Mouse (Mus musculus): ENCODE results near the gene Yif1a. TPM values are rescaled to one million over a fixed set of nuclear protein-coding genes. Genes with fewer than 3 reads are reported as not detected.

Yif1a gene
- polyA plus RNA-seq, 2 experiments = 37.0 to 60.0 TPM

- WGBS (ENCODE audit: insufficient replicate concordance) = 45% methylated on average over 7 of the region's 7 CpGs
- Histone ChIP-seq H3K27ac (no peak overlapping the region), H3K9me3 (ENCODE audit: control insufficient read depth, low read length) (no peaks in the 10 kb centered on the region), H3K9ac (replicated peaks) (no peak overlapping the region), H3K27me3 (ENCODE audit: control insufficient read depth, insufficient read depth, low read length) (no peaks in the 10 kb centered on the region), H3K4me3 (ENCODE audit: insufficient read depth in 1 of 2, low read depth in 2 of 2, low read length in 2 of 2) (no peak overlapping the region), H3K36me3 (replicated peaks; ENCODE audit: control insufficient read depth, insufficient read depth, low read depth) (no peaks in the 10 kb centered on the region), H3K4me2 (ENCODE audit: low read depth) (no peak overlapping the region), H3K4me1 (replicated peaks; ENCODE audit: control insufficient read depth in 2 of 2, insufficient read depth in 2 of 2, low read length in 1 of 2) (no peaks in the 10 kb centered on the region)
- ATAC-seq (ENCODE audit: insufficient read depth) (no peak), DNase-seq (ENCODE audit: low read depth in 3 of 3, low spot score in 3 of 3) (no peak)
- TF ChIP-seq CTCF (IDR thresholded peaks at IDR 0.05; ENCODE audit: low read depth) = no peak
- TF ChIP-seq EP300 (IDR thresholded peaks at IDR 0.05; ENCODE audit: low read depth) = no peak
Observed at GRCm38 (mm10) chr19:5124055-5124614, 35.8 kb downstream of the Yif1a start.

GRCm38 (mm10) chr19:5129770-5130169, 41.4 kb downstream of the Yif1a start:
- TF ChIP-seq CTCF (IDR thresholded peaks at IDR 0.05; ENCODE audit: low read depth) (peak; percentile 47), EP300 (IDR thresholded peaks at IDR 0.05; ENCODE audit: low read depth) (no peak)
- H3K4me2 ChIP-seq (ENCODE audit: low read depth) = no peak overlapping the region
- H3K36me3 ChIP-seq (replicated peaks; ENCODE audit: control insufficient read depth, insufficient read depth, low read depth) = no peaks in the 10 kb centered on the region
- no peak overlapping the region for H3K27ac ChIP-seq
- H3K27me3 ChIP-seq (ENCODE audit: control insufficient read depth, insufficient read depth, low read length) = no peaks in the 10 kb centered on the region
- no peak overlapping the region for H3K9ac ChIP-seq (replicated peaks)
- ATAC-seq (ENCODE audit: insufficient read depth) (no peak), DNase-seq (ENCODE audit: low read depth in 3 of 3, low spot score in 3 of 3) (no peak)
- H3K4me1 ChIP-seq (replicated peaks; ENCODE audit: control insufficient read depth in 2 of 2, insufficient read depth in 2 of 2, low read length in 1 of 2) = no peaks in the 10 kb centered on the region
- H3K9me3 ChIP-seq (ENCODE audit: control insufficient read depth, low read length) = no peaks in the 10 kb centered on the region
- 36% methylated on average over 1 of the region's 1 CpGs for WGBS (ENCODE audit: insufficient replicate concordance)
- no peak overlapping the region for H3K4me3 ChIP-seq (ENCODE audit: insufficient read depth in 1 of 2, low read depth in 2 of 2, low read length in 2 of 2)

DNA sequence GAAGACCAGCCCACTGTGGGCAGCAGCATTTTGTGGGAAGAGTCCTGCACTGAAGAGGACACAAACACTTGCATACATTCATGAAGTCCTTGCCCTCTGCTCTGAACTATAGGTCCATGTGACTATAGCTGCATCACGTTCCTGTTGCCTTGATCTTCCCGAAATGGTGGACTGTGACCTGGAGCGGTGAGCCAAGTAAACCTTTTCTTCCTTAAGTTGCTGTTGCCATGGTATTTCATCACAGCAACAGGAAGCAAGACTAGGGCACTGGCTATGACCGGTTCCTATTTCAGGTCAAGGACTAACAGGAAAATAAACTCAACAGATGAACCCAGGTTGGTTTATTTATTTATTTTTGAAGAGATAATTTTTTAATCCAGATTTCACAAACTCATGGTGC, 42.9 kb downstream of the Yif1a start:
- H3K9me3 ChIP-seq (ENCODE audit: control insufficient read depth, low read length) = no peaks in the 10 kb centered on the region
- no peak for ATAC-seq (ENCODE audit: insufficient read depth)
- no peak overlapping the region for H3K4me2 ChIP-seq (ENCODE audit: low read depth)
- H3K9ac ChIP-seq (replicated peaks) = no peak overlapping the region
- no peaks in the 10 kb centered on the region for H3K27me3 ChIP-seq (ENCODE audit: control insufficient read depth, insufficient read depth, low read length)
- no peaks in the 10 kb centered on the region for H3K36me3 ChIP-seq (replicated peaks; ENCODE audit: control insufficient read depth, insufficient read depth, low read depth)
- no peak for TF ChIP-seq EP300 (IDR thresholded peaks at IDR 0.05; ENCODE audit: low read depth)
- no peak for TF ChIP-seq CTCF (IDR thresholded peaks at IDR 0.05; ENCODE audit: low read depth)
- no peak overlapping the region for H3K4me3 ChIP-seq (ENCODE audit: insufficient read depth in 1 of 2, low read depth in 2 of 2, low read length in 2 of 2)
- no peaks in the 10 kb centered on the region for H3K4me1 ChIP-seq (replicated peaks; ENCODE audit: control insufficient read depth in 2 of 2, insufficient read depth in 2 of 2, low read length in 1 of 2)
- no peak overlapping the region for H3K27ac ChIP-seq
- DNase-seq (ENCODE audit: low read depth in 3 of 3, low spot score in 3 of 3) = no peak
- 49% methylated on average over 4 of the region's 4 CpGs for WGBS (ENCODE audit: insufficient replicate concordance)

DNA sequence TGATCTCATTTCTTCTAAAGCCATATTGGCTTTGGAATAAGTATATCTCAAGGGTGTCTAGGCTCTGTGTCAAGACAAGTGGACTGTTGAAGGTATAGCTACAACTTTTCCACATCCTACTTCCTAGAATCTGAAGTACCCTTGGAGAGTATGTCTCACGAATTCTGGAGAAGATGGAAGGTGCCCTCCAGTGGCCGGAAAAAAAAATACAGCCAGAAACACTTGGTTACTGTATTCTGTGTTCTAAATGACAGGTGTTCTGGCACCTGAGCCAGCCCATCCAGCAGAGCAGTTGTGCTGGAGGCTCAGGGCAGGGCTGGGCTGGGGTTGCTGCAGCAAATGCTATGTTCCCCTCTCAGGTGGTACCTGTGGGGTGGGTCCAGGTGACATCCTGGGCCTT, 51.3 kb downstream of the Yif1a start:
- 7% methylated on average over 2 of the region's 2 CpGs for WGBS (ENCODE audit: insufficient replicate concordance)
- Histone ChIP-seq H3K4me3 (ENCODE audit: insufficient read depth in 1 of 2, low read depth in 2 of 2, low read length in 2 of 2) (no peak overlapping the region), H3K27ac (no peak overlapping the region), H3K4me1 (replicated peaks; ENCODE audit: control insufficient read depth in 2 of 2, insufficient read depth in 2 of 2, low read length in 1 of 2) (no peaks in the 10 kb centered on the region), H3K9me3 (ENCODE audit: control insufficient read depth, low read length) (no peaks in the 10 kb centered on the region), H3K27me3 (ENCODE audit: control insufficient read depth, insufficient read depth, low read length) (no peaks in the 10 kb centered on the region), H3K9ac (replicated peaks) (no peak overlapping the region), H3K36me3 (replicated peaks; ENCODE audit: control insufficient read depth, insufficient read depth, low read depth) (no peaks in the 10 kb centered on the region), H3K4me2 (ENCODE audit: low read depth) (no peak overlapping the region)
- TF ChIP-seq CTCF (IDR thresholded peaks at IDR 0.05; ENCODE audit: low read depth) (peak; percentile 62), EP300 (IDR thresholded peaks at IDR 0.05; ENCODE audit: low read depth) (no peak)
- ATAC-seq (ENCODE audit: insufficient read depth) (no peak), DNase-seq (ENCODE audit: low read depth in 3 of 3, low spot score in 3 of 3) (peak in 1 of 3 experiments; percentile 32)

Other genes with a start within 250 kb of the Yif1a start
- gene Ccs, start 249.2 kb upstream of the Yif1a start, polyA plus RNA-seq (2012; rRNA removed) = 24.0 and 38.1 TPM in 2 replicates
- 35.4 and 41.2 TPM in 2 replicates for gene Ccs, start 249.2 kb upstream of the Yif1a start, polyA plus RNA-seq (2014; fragmentation: Nextera tagmentation; extraction: Ambion mirVana)
- gene Ccdc87, start 249.2 kb upstream of the Yif1a start, polyA plus RNA-seq (2012; rRNA removed) = 0.01 and 0.02 TPM in 2 replicates
- gene Ccdc87, start 249.2 kb upstream of the Yif1a start, polyA plus RNA-seq (2014; fragmentation: Nextera tagmentation; extraction: Ambion mirVana) = not detected in 2 replicates
- 18.5 and 20.8 TPM in 2 replicates for gene Ctsf, start 233.4 kb upstream of the Yif1a start, polyA plus RNA-seq (2012; rRNA removed)
- 30.6 and 32.8 TPM in 2 replicates for gene Ctsf, start 233.4 kb upstream of the Yif1a start, polyA plus RNA-seq (2014; fragmentation: Nextera tagmentation; extraction: Ambion mirVana)
- 0.18 and 0.33 TPM in 2 replicates for gene Actn3, start 210.6 kb upstream of the Yif1a start, polyA plus RNA-seq (2012; rRNA removed)
- 0.28 TPM in 2 replicates for gene Actn3, start 210.6 kb upstream of the Yif1a start, polyA plus RNA-seq (2014; fragmentation: Nextera tagmentation; extraction: Ambion mirVana)
- 16.5 and 17.2 TPM in 2 replicates for gene Zdhhc24, start 209.9 kb upstream of the Yif1a start, polyA plus RNA-seq (2012; rRNA removed)
- 6.8 and 6.9 TPM in 2 replicates for gene Zdhhc24, start 209.9 kb upstream of the Yif1a start, polyA plus RNA-seq (2014; fragmentation: Nextera tagmentation; extraction: Ambion mirVana)
- 1.2 TPM in 2 replicates for gene Bbs1, start 181.9 kb upstream of the Yif1a start, polyA plus RNA-seq (2012; rRNA removed)
- 0.27 and 0.82 TPM in 2 replicates for gene Bbs1, start 181.9 kb upstream of the Yif1a start, polyA plus RNA-seq (2014; fragmentation: Nextera tagmentation; extraction: Ambion mirVana)
- gene Dpp3, start 160.3 kb upstream of the Yif1a start, polyA plus RNA-seq (2012; rRNA removed) = 22.4 and 28.0 TPM in 2 replicates
- gene Dpp3, start 160.3 kb upstream of the Yif1a start, polyA plus RNA-seq (2014; fragmentation: Nextera tagmentation; extraction: Ambion mirVana) = 37.0 and 39.9 TPM in 2 replicates
- 0.03 and 0.06 TPM in 2 replicates for gene Peli3, start 145.4 kb upstream of the Yif1a start, polyA plus RNA-seq (2012; rRNA removed)
- gene Peli3, start 145.4 kb upstream of the Yif1a start, polyA plus RNA-seq (2014; fragmentation: Nextera tagmentation; extraction: Ambion mirVana) = 0.24 TPM in 1 of 2 replicates, not detected in the other
- gene Mrpl11, start 126.4 kb upstream of the Yif1a start, polyA plus RNA-seq (2012; rRNA removed) = 17.8 and 31.8 TPM in 2 replicates
- 64.7 and 66.2 TPM in 2 replicates for gene Mrpl11, start 126.4 kb upstream of the Yif1a start, polyA plus RNA-seq (2014; fragmentation: Nextera tagmentation; extraction: Ambion mirVana)
- gene Npas4, start 98.2 kb upstream of the Yif1a start, polyA plus RNA-seq (2012; rRNA removed) = 0.11 and 0.12 TPM in 2 replicates
- not detected in 2 replicates for gene Npas4, start 98.2 kb upstream of the Yif1a start, polyA plus RNA-seq (2014; fragmentation: Nextera tagmentation; extraction: Ambion mirVana)
- 2.5 and 3.8 TPM in 2 replicates for gene Slc29a2, start 64.7 kb upstream of the Yif1a start, polyA plus RNA-seq (2012; rRNA removed)
- 0.76 and 0.96 TPM in 2 replicates for gene Slc29a2, start 64.7 kb upstream of the Yif1a start, polyA plus RNA-seq (2014; fragmentation: Nextera tagmentation; extraction: Ambion mirVana)
- 3.4 and 4.2 TPM in 2 replicates for gene B4gat1, start 49.7 kb upstream of the Yif1a start, polyA plus RNA-seq (2012; rRNA removed)
- 6.5 TPM in 2 replicates for gene B4gat1, start 49.7 kb upstream of the Yif1a start, polyA plus RNA-seq (2014; fragmentation: Nextera tagmentation; extraction: Ambion mirVana)
- gene AC124502.3, start 49.6 kb upstream of the Yif1a start, polyA plus RNA-seq (2012; rRNA removed) = 0.19 and 0.29 TPM in 2 replicates
- gene AC124502.3, start 49.6 kb upstream of the Yif1a start, polyA plus RNA-seq (2014; fragmentation: Nextera tagmentation; extraction: Ambion mirVana) = 0.13 and 0.59 TPM in 2 replicates
- gene Brms1, start 47.2 kb upstream of the Yif1a start, polyA plus RNA-seq (2012; rRNA removed) = 17.3 and 19.9 TPM in 2 replicates
- gene Brms1, start 47.2 kb upstream of the Yif1a start, polyA plus RNA-seq (2014; fragmentation: Nextera tagmentation; extraction: Ambion mirVana) = 24.5 and 26.4 TPM in 2 replicates
- 0.42 and 0.54 TPM in 2 replicates for gene Rin1, start 38.1 kb upstream of the Yif1a start, polyA plus RNA-seq (2012; rRNA removed)
- 0.13 and 0.28 TPM in 2 replicates for gene Rin1, start 38.1 kb upstream of the Yif1a start, polyA plus RNA-seq (2014; fragmentation: Nextera tagmentation; extraction: Ambion mirVana)
- 1.7 and 2.0 TPM in 2 replicates for gene Cd248, start 20.5 kb upstream of the Yif1a start, polyA plus RNA-seq (2012; rRNA removed)
- 2.8 and 3.4 TPM in 2 replicates for gene Cd248, start 20.5 kb upstream of the Yif1a start, polyA plus RNA-seq (2014; fragmentation: Nextera tagmentation; extraction: Ambion mirVana)
- 0.18 and 0.21 TPM in 2 replicates for gene Tmem151a, start 3.0 kb upstream of the Yif1a start, polyA plus RNA-seq (2012; rRNA removed)
- gene Tmem151a, start 3.0 kb upstream of the Yif1a start, polyA plus RNA-seq (2014; fragmentation: Nextera tagmentation; extraction: Ambion mirVana) = 0.25 and 0.28 TPM in 2 replicates
- 0.63 and 1.0 TPM in 2 replicates for gene Cnih2, start 10.0 kb downstream of the Yif1a start, polyA plus RNA-seq (2012; rRNA removed)
- gene Cnih2, start 10.0 kb downstream of the Yif1a start, polyA plus RNA-seq (2014; fragmentation: Nextera tagmentation; extraction: Ambion mirVana) = 0.50 and 0.73 TPM in 2 replicates
- gene Rab1b, start 18.5 kb downstream of the Yif1a start, polyA plus RNA-seq (2012; rRNA removed) = 50.6 and 58.8 TPM in 2 replicates
- gene Rab1b, start 18.5 kb downstream of the Yif1a start, polyA plus RNA-seq (2014; fragmentation: Nextera tagmentation; extraction: Ambion mirVana) = 76.2 and 84.8 TPM in 2 replicates
- 2.3 and 3.5 TPM in 2 replicates for gene Klc2, start 30.0 kb downstream of the Yif1a start, polyA plus RNA-seq (2012; rRNA removed)
- 1.3 and 1.6 TPM in 2 replicates for gene Klc2, start 30.0 kb downstream of the Yif1a start, polyA plus RNA-seq (2014; fragmentation: Nextera tagmentation; extraction: Ambion mirVana)
- gene Pacs1, start 184.6 kb downstream of the Yif1a start, polyA plus RNA-seq (2012; rRNA removed) = 8.3 and 10.5 TPM in 2 replicates
- gene Pacs1, start 184.6 kb downstream of the Yif1a start, polyA plus RNA-seq (2014; fragmentation: Nextera tagmentation; extraction: Ambion mirVana) = 8.2 and 9.9 TPM in 2 replicates
- 45.0 and 52.5 TPM in 2 replicates for gene Sf3b2, start 206.9 kb downstream of the Yif1a start, polyA plus RNA-seq (2012; rRNA removed)
- gene Sf3b2, start 206.9 kb downstream of the Yif1a start, polyA plus RNA-seq (2014; fragmentation: Nextera tagmentation; extraction: Ambion mirVana) = 98.4 and 116 TPM in 2 replicates
- 0.03 and 0.08 TPM in 2 replicates for gene Gal3st3, start 209.8 kb downstream of the Yif1a start, polyA plus RNA-seq (2012; rRNA removed)
- 0.04 TPM in 1 of 2 replicates, not detected in the other for gene Gal3st3, start 209.8 kb downstream of the Yif1a start, polyA plus RNA-seq (2014; fragmentation: Nextera tagmentation; extraction: Ambion mirVana)
- gene Catsper1, start 247.2 kb downstream of the Yif1a start, polyA plus RNA-seq (2012; rRNA removed) = not detected in 2 replicates
- gene Catsper1, start 247.2 kb downstream of the Yif1a start, polyA plus RNA-seq (2014; fragmentation: Nextera tagmentation; extraction: Ambion mirVana) = not detected in 2 replicates

Measured in liver, embryonic 14.5 days (tissue).